Mouse (Mus musculus) forebrain, embryonic 16.5 days (tissue): ENCODE results near the gene Efcab2. TPM values are rescaled to one million over a fixed set of nuclear protein-coding genes. Genes with fewer than 3 reads are reported as not detected.

Experiments
- ATAC-seq: fragments of 200-750 bp; cut with Nextera tagmentation; 2 replicates; pipeline ENCODE4 v1.8.0; 2017; ENCODE audit warnings: mild to moderate bottlenecking, moderate library complexity
- H3K27ac ChIP-seq: fragments of 300-500 bp; sonication (generic); 2 replicates; pipeline ENCODE4 v1.5.1; 2014; ENCODE audit warnings: low read length, control low read depth
- H3K27me3 ChIP-seq: fragments of 300-500 bp; sonication (generic); replicated peaks from 2 replicates; pipeline ENCODE4 v1.6.1; 2014; ENCODE audit warnings: low read length; ENCODE audit not compliant: control insufficient read depth, insufficient read depth
- H3K36me3 ChIP-seq: fragments of 300-500 bp; sonication (generic); 2 replicates; pipeline ENCODE4 v1.6.1; 2014; ENCODE audit not compliant: control insufficient read depth, insufficient read depth
- H3K4me1 ChIP-seq: fragments of 300-500 bp; sonication (generic); replicated peaks from 2 replicates; pipeline ENCODE4 v1.6.1; 2014; ENCODE audit warnings: low read length; ENCODE audit not compliant: control insufficient read depth, insufficient read depth
- H3K4me2 ChIP-seq: fragments of 300-500 bp; sonication (generic); 2 replicates; pipeline ENCODE4 v1.6.1; 2014; ENCODE audit warnings: mild to moderate bottlenecking, low read length, control low read depth
- H3K4me3 ChIP-seq: fragments of 300-500 bp; sonication (generic); replicated peaks from 2 replicates; pipeline ENCODE4 v1.5.1; 2014; ENCODE audit warnings: mild to moderate bottlenecking, low read length, control low read depth
- H3K9ac ChIP-seq: fragments of 300-500 bp; sonication (generic); replicated peaks from 2 replicates; pipeline ENCODE4 v1.6.1; 2014; ENCODE audit warnings: low read depth, low read length, control low read depth
- H3K9me3 ChIP-seq: fragments of 300-500 bp; sonication (generic); 2 replicates; pipeline ENCODE4 v1.6.1; 2016; ENCODE audit warnings: low read length; ENCODE audit not compliant: control insufficient read depth
- WGBS: fragments of 180-500 bp; shearing (Covaris S2); extraction: QIAGEN DNeasy Blood & Tissue Kit; methylation state at CpG from one replicate; pipeline ENCODE4 v1.1.7; 2014; 5-methylcytosine and 5-hydroxymethylcytosine counted together
- polyA plus RNA-seq: library from polyadenylated mRNA; unstranded; fragments of >200 nt; fragmentation: Nextera tagmentation; extraction: Ambion mirVana; gene quantifications from 2 replicates; pipeline ENCODE4 v1.2.1, GENCODE M21; 2015

Efcab2 gene
- polyA plus RNA-seq, 1 experiment from 2014 or later = 7.1 TPM

DNA sequence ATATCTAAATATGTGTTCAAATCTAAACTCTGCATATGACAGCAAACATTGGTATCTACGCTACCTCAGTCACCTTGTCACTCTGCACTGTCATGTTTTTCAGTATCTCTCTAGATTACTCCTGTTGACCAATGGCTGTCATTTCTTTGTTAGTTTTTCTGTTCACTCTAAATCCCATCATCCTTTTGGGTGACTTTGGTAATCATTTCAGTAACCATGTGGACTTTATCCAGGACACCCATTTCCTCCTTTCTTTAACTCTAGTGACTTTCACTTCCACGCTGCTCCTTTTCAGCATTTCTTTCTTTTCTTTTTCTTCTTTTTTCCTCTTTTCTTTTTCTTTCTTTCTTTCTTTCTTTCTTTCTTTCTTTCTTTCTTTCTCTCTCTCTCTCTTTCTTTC lies 13.7 kb downstream of the Efcab2 start:
- Histone ChIP-seq H3K4me3 (no peak overlapping the region), H3K27me3 (no peaks in the 10 kb centered on the region), H3K9ac (no peak overlapping the region), H3K36me3 (no peaks in the 10 kb centered on the region), H3K27ac (no peak overlapping the region), H3K4me2 (no peak overlapping the region), H3K4me1 (no peaks in the 10 kb centered on the region; the same call in 1 of the 2 replicates), H3K9me3 (no peaks in the 10 kb centered on the region)
- ATAC-seq = no peak
- 90% methylated on average over 2 of the region's 2 CpGs for WGBS

DNA sequence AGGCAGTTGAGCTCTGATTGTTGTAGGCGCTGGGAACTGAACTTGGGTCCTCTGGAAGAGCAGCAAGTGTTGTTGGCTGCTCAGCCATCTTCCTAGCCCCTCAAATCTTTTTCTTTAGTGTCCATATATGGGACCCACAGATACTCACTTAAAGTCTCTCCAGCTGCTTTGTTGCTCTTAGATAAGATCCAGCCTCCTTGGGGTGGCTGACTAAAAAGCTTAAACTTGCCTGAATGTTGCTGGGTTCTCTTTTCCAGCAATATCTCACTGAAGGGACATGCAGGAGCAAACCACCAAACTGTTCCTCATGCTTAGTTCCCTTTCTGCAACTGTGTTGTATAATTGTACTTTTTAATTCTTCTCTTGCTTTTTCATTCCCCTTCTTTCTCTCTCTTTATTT lies 17.8 kb downstream of the Efcab2 start:
- Histone ChIP-seq H3K4me2 (no peak overlapping the region), H3K36me3 (no peaks in the 10 kb centered on the region), H3K4me3 (no peak overlapping the region), H3K9me3 (no peaks in the 10 kb centered on the region), H3K4me1 (no peaks in the 10 kb centered on the region), H3K9ac (no peak overlapping the region), H3K27me3 (no peaks in the 10 kb centered on the region), H3K27ac (no peak overlapping the region)
- WGBS = 95% methylated on average over 1 of the region's 1 CpGs
- no peak for ATAC-seq

GRCm38 (mm10) chr1:178431619-178432444 lies 25.9 kb downstream of the Efcab2 start:
- H3K9ac ChIP-seq = no peak overlapping the region
- H3K27me3 ChIP-seq = no peaks in the 10 kb centered on the region
- WGBS = 91% methylated on average over 4 of the region's 4 CpGs
- H3K36me3 ChIP-seq = no peaks in the 10 kb centered on the region
- no peak for ATAC-seq
- H3K9me3 ChIP-seq = no peaks in the 10 kb centered on the region
- H3K27ac ChIP-seq = no peak overlapping the region
- no peaks in the 10 kb centered on the region for H3K4me1 ChIP-seq
- H3K4me2 ChIP-seq = no peak overlapping the region
- H3K4me3 ChIP-seq = no peak overlapping the region

DNA sequence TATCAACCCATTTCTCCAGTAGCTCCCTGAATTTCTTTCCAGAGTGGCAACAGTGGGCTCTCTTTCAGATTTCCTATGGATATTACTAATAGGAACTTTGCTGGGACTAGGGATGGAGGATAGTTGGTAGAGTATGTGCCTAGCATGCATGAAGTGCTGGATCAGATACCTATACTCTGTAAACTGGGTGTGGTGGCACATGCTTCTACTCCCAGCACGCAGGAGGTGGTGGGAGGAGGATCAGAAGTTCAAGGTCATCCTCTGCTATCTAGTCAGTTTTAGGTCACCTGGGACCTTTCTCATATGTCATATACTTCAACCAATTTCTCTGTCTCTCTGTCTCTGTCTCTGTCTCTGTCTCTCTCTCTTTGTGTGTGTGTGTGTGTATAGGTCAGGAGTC lies 27.7 kb downstream of the Efcab2 start:
- no peak overlapping the region for H3K27ac ChIP-seq
- H3K27me3 ChIP-seq = no peaks in the 10 kb centered on the region
- 90% methylated on average over 1 of the region's 1 CpGs for WGBS
- no peaks in the 10 kb centered on the region for H3K36me3 ChIP-seq
- no peak overlapping the region for H3K4me3 ChIP-seq
- no peak overlapping the region for H3K4me2 ChIP-seq
- H3K4me1 ChIP-seq = no peaks in the 10 kb centered on the region
- H3K9ac ChIP-seq = no peak overlapping the region
- no peaks in the 10 kb centered on the region for H3K9me3 ChIP-seq
- ATAC-seq = no peak

GRCm38 (mm10) chr1:178444407-178444806 lies 38.5 kb downstream of the Efcab2 start:
- H3K27ac ChIP-seq = no peak overlapping the region
- no peaks in the 10 kb centered on the region for H3K4me1 ChIP-seq
- H3K4me2 ChIP-seq = no peak overlapping the region
- H3K9me3 ChIP-seq = no peaks in the 10 kb centered on the region
- ATAC-seq = no peak
- 50% methylated on average over 3 of the region's 3 CpGs for WGBS
- H3K4me3 ChIP-seq = no peak overlapping the region
- no peak overlapping the region for H3K9ac ChIP-seq
- H3K36me3 ChIP-seq = no peaks in the 10 kb centered on the region
- H3K27me3 ChIP-seq = no peaks in the 10 kb centered on the region

GRCm38 (mm10) chr1:178447036-178447435 lies 41.2 kb downstream of the Efcab2 start:
- WGBS = 98% methylated on average over 1 of the region's 1 CpGs

GRCm38 (mm10) chr1:178448271-178448744 lies 42.4 kb downstream of the Efcab2 start:
- H3K27me3 ChIP-seq = no peaks in the 10 kb centered on the region
- 66% methylated on average over 6 of the region's 6 CpGs for WGBS
- no peaks in the 10 kb centered on the region for H3K36me3 ChIP-seq
- H3K9ac ChIP-seq = no peak overlapping the region
- H3K9me3 ChIP-seq = no peaks in the 10 kb centered on the region
- no peak overlapping the region for H3K27ac ChIP-seq
- ATAC-seq = no peak
- H3K4me1 ChIP-seq = no peaks in the 10 kb centered on the region
- no peak overlapping the region for H3K4me3 ChIP-seq
- H3K4me2 ChIP-seq = no peak overlapping the region

More at GRCm38 (mm10) chr1:178447036-178447435, 41.2 kb downstream of the Efcab2 start:
- Histone ChIP-seq H3K4me3 (no peak overlapping the region), H3K9ac (no peak overlapping the region), H3K27ac (no peak overlapping the region), H3K36me3 (no peaks in the 10 kb centered on the region), H3K4me2 (no peak overlapping the region), H3K4me1 (no peaks in the 10 kb centered on the region), H3K9me3 (no peaks in the 10 kb centered on the region), H3K27me3 (no peaks in the 10 kb centered on the region)
- no peak for ATAC-seq

DNA sequence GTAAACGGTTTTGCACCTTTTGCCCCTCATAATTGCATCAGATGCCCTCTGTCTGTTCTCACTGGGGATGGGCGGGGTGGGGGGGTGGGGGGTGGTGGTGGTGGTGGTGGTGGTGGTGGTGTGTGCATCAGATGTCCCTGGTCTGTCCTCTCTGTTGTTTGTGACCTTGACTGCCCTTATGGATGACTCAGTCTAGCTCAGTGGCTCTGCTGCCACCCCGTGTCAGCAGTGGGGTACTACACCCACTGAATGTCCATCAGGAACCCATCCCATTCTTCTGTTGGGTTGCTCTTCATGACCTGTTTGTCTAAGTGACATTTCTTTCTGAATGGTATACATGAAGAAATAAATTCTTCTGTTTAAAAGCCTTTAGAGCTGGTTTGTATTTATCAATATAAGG lies 43.3 kb downstream of the Efcab2 start:
- no peaks in the 10 kb centered on the region for H3K27me3 ChIP-seq
- H3K27ac ChIP-seq = no peak overlapping the region
- no peak overlapping the region for H3K9ac ChIP-seq
- H3K36me3 ChIP-seq = no peaks in the 10 kb centered on the region
- peak; percentile 58 for ATAC-seq
- no peak overlapping the region for H3K4me2 ChIP-seq
- WGBS = 25% methylated on average over 3 of the region's 3 CpGs
- no peak overlapping the region for H3K4me3 ChIP-seq
- H3K4me1 ChIP-seq = no peaks in the 10 kb centered on the region
- no peaks in the 10 kb centered on the region for H3K9me3 ChIP-seq

DNA sequence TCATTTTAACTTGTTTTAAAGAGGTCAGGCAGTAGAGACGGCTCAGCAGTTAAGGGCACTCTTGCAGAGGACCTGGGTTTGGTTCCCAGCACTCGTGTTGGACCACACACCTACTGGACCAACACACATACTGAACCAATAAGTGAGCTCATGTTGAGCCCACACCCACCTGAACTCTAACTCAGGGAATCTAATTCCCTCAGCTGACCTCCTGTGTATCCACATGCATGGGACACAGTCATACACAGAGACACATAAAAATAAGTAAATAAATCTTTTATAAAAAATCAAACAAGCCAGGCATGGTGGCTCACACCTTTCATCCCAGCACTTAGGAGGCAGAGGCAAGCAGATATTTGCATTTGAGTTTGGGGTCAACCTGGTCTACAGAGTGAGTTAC lies 44.0 kb downstream of the Efcab2 start:
- Histone ChIP-seq H3K9me3 (no peaks in the 10 kb centered on the region), H3K27ac (no peak overlapping the region), H3K4me3 (no peak overlapping the region), H3K36me3 (no peaks in the 10 kb centered on the region), H3K9ac (no peak overlapping the region), H3K4me2 (no peak overlapping the region), H3K27me3 (no peaks in the 10 kb centered on the region), H3K4me1 (no peaks in the 10 kb centered on the region)
- WGBS = 83% methylated on average over 2 of the region's 2 CpGs
- ATAC-seq = no peak
